In genomic region chr6:89607999-89608398, GRCm38 (mm10) we compare ENCODE assay signal across 12 mouse cellular contexts. TPM values are rescaled to one million over a fixed set of nuclear protein-coding genes. Genes with fewer than 3 reads are reported as not detected.
DNase-seq lines count a peak whose midpoint lies in the region; ATAC-seq and TF ChIP-seq lines count a peak whose summit lies in the region.
"Had no signal": no experiment of that assay in that cellular context is flagged by ENCODE, and none has a peak within 500 bp of the region (broad histone marks: within the 10 kb centered on the region; RNA-seq: fewer than 3 reads in every experiment).

No protein-coding gene starts in this region.

- H3K27ac ChIP-seq in left cerebral cortex, adult 2 months: no peak overlapping the region
- H3K27ac ChIP-seq in liver, embryonic 14.5 days: no peak overlapping the region
- H3K27ac ChIP-seq in hindbrain, embryonic 12.5 days: no peak overlapping the region
- H3K27ac ChIP-seq: forebrain, embryonic 10.5 days; heart, embryonic 15.5 days; lung, embryonic 15.5 days had no signal

- H3K27me3 ChIP-seq in liver, embryonic 14.5 days (ENCODE audit: control insufficient read depth, insufficient read depth, low read length): no peaks in the 10 kb centered on the region
- no peaks in the 10 kb centered on the region for H3K27me3 ChIP-seq in hindbrain, embryonic 12.5 days
- H3K27me3 ChIP-seq: heart, embryonic 15.5 days; lung, embryonic 15.5 days had no signal

- ATAC-seq in CD4-positive, CD25-positive, alpha-beta regulatory T cell, adult 4 months: no peak
- no peak for ATAC-seq in liver, embryonic 14.5 days (ENCODE audit: insufficient read depth)
- ATAC-seq in hindbrain, embryonic 12.5 days (ENCODE audit: low FRiP score): no peak

- no peaks in the 10 kb centered on the region for H3K9me3 ChIP-seq in liver, embryonic 14.5 days (ENCODE audit: control insufficient read depth, low read length)
- no peaks in the 10 kb centered on the region for H3K9me3 ChIP-seq in hindbrain, embryonic 12.5 days (replicated peaks)
- H3K9me3 ChIP-seq: forebrain, embryonic 10.5 days; heart, embryonic 15.5 days; lung, embryonic 15.5 days had no signal

- H3K9ac ChIP-seq in liver, embryonic 14.5 days (replicated peaks): no peak overlapping the region
- H3K9ac ChIP-seq in hindbrain, embryonic 12.5 days: no peak overlapping the region
- H3K9ac ChIP-seq: heart, embryonic 15.5 days; lung, embryonic 15.5 days had no signal

- TF ChIP-seq CTCF in left cerebral cortex, adult 2 months (IDR thresholded peaks at IDR 0.05): peak; percentile 18
- peak; percentile 69 for TF ChIP-seq CTCF in liver, embryonic 14.5 days (IDR thresholded peaks at IDR 0.05; ENCODE audit: low read depth)

- DNase-seq in CD4-positive, CD25-positive, alpha-beta regulatory T cell, adult 2 months (ENCODE audit: low read depth, low spot score): peak; percentile 46
- DNase-seq in left cerebral cortex, adult 2 months (ENCODE audit: extremely low spot score in 1 of 2, low spot score in 2 of 2): no peak
- no peak for DNase-seq in left cerebral cortex, postnatal 36 days (ENCODE audit: low spot score in 2 of 2)
- peak; percentile 26 for DNase-seq in ES-CJ7 (ENCODE audit: low read depth, low spot score)
- DNase-seq in liver, embryonic 14.5 days (ENCODE audit: low read depth in 3 of 3, low spot score in 3 of 3): no peak
- DNase-seq in frontal cortex, postnatal 10 days (ENCODE audit: low spot score in 2 of 2): no peak
- DNase-seq: adrenal gland, adult 8-10 months had no signal

- intact Hi-C loops in left cerebral cortex, adult 2 months (cut with DNase I): no loop called here
- intact Hi-C loops in left cerebral cortex, postnatal 36 days (cut with DNase I): no loop called here

- no peak for TF ChIP-seq EP300 in liver, embryonic 14.5 days (IDR thresholded peaks at IDR 0.05; ENCODE audit: low read depth)

- H3K36me3 ChIP-seq in liver, embryonic 14.5 days (replicated peaks; ENCODE audit: control insufficient read depth, insufficient read depth, low read depth): no peaks in the 10 kb centered on the region
- no peaks in the 10 kb centered on the region for H3K36me3 ChIP-seq in hindbrain, embryonic 12.5 days
- H3K36me3 ChIP-seq: forebrain, embryonic 10.5 days; heart, embryonic 15.5 days; lung, embryonic 15.5 days had no signal

- H3K4me1 ChIP-seq in liver, embryonic 14.5 days (replicated peaks; ENCODE audit: control insufficient read depth in 2 of 2, insufficient read depth in 2 of 2, low read length in 1 of 2): no peaks in the 10 kb centered on the region
- no peaks in the 10 kb centered on the region for H3K4me1 ChIP-seq in hindbrain, embryonic 12.5 days
- H3K4me1 ChIP-seq: heart, embryonic 15.5 days; lung, embryonic 15.5 days had no signal

- 39% methylated on average over 4 of the region's 4 CpGs for WGBS in liver, embryonic 14.5 days (ENCODE audit: insufficient replicate concordance)
- 50% methylated on average over 4 of the region's 4 CpGs for WGBS in hindbrain, embryonic 12.5 days

- no peak overlapping the region for H3K4me3 ChIP-seq in left cerebral cortex, adult 2 months
- no peak overlapping the region for H3K4me3 ChIP-seq in liver, embryonic 14.5 days (ENCODE audit: insufficient read depth in 1 of 2, low read depth in 2 of 2, low read length in 2 of 2)
- no peak overlapping the region for H3K4me3 ChIP-seq in hindbrain, embryonic 12.5 days
- H3K4me3 ChIP-seq: forebrain, embryonic 10.5 days; heart, embryonic 15.5 days; lung, embryonic 15.5 days had no signal

- no peak overlapping the region for H3K4me2 ChIP-seq in liver, embryonic 14.5 days (ENCODE audit: low read depth)
- no peak overlapping the region for H3K4me2 ChIP-seq in hindbrain, embryonic 12.5 days (replicated peaks)
- H3K4me2 ChIP-seq: heart, embryonic 15.5 days; lung, embryonic 15.5 days had no signal

RNA-seq across cellular contexts. Expression of gene Chchd6, which starts 12.5 kb away (rescaled TPM):
- 1 to 10 TPM; 5.1 to 6.7 TPM for polyA plus RNA-seq in CD4-positive, CD25-positive, alpha-beta regulatory T cell, adult 4 months (2017; shearing (Covaris generic))
- total RNA-seq in left cerebral cortex, adult 2 months (2021): 10 to 100 TPM; 75.9 to 79.0 TPM
- total RNA-seq in left cerebral cortex, postnatal 36 days (2021): 10 to 100 TPM; 74.4 to 91.7 TPM
- 7.6 and 12.1 TPM in 2 replicates for polyA plus RNA-seq in liver, embryonic 14.5 days (2012; rRNA removed)
- 16.3 and 19.1 TPM in 2 replicates for polyA plus RNA-seq in liver, embryonic 14.5 days (2014; fragmentation: Nextera tagmentation; extraction: Ambion mirVana)
- polyA plus RNA-seq in hindbrain, embryonic 12.5 days (2016; fragmentation: Nextera tagmentation; extraction: Ambion mirVana): 73.1 and 82.4 TPM in 2 replicates

RNA-seq across cellular contexts. Expression of gene Txnrd3, which starts 35.8 kb away (rescaled TPM):
- under 1 TPM; 0.30 to 0.48 TPM for polyA plus RNA-seq in CD4-positive, CD25-positive, alpha-beta regulatory T cell, adult 4 months (2017; shearing (Covaris generic))
- 1 to 10 TPM; 3.6 to 4.4 TPM for total RNA-seq in left cerebral cortex, adult 2 months (2021)
- 1 to 10 TPM; 3.3 to 4.6 TPM for total RNA-seq in left cerebral cortex, postnatal 36 days (2021)
- polyA plus RNA-seq in liver, embryonic 14.5 days (2012; rRNA removed): 1.7 TPM in 2 replicates
- polyA plus RNA-seq in liver, embryonic 14.5 days (2014; fragmentation: Nextera tagmentation; extraction: Ambion mirVana): 2.6 and 2.9 TPM in 2 replicates
- polyA plus RNA-seq in hindbrain, embryonic 12.5 days (2016; fragmentation: Nextera tagmentation; extraction: Ambion mirVana): 15.5 and 16.3 TPM in 2 replicates

Comparison
In these comparisons a context has a peak if more than half of its experiments do, and no peak if none do; other contexts are left out.
1. DNase-seq: peak in CD4-positive, CD25-positive, alpha-beta regulatory T cell, adult 2 months (single experiment) and ES-CJ7 (single experiment); none in left cerebral cortex, adult 2 months (0 of 2), left cerebral cortex, postnatal 36 days (0 of 2), liver, embryonic 14.5 days (0 of 3) and frontal cortex, postnatal 10 days (0 of 2).